Mouse (Mus musculus) forebrain, embryonic 11.5 days (tissue): ENCODE measurements around the gene Dolk. TPM values are rescaled to one million over a fixed set of nuclear protein-coding genes. Genes with fewer than 3 reads are reported as not detected.

ENCODE experiments used
- ATAC-seq: fragments of 200-750 bp; cut with Nextera tagmentation; replicated peaks from 2 replicates; pipeline ENCODE4 v1.8.0; 2017; ENCODE audit warnings: moderate TSS enrichment; ENCODE audit not compliant: low FRiP score
- DNase-seq: peaks from one replicate; pipeline ENCODE4 v3.0.0-alpha.2; 2017; ENCODE audit warnings: low spot score
- H3K27ac ChIP-seq: fragments of 300-500 bp; sonication (generic); 2 replicates; pipeline ENCODE4 v1.5.1; 2014; ENCODE audit warnings: low read depth, low read length
- H3K27me3 ChIP-seq: fragments of 300-500 bp; sonication (generic); 2 replicates; pipeline ENCODE4 v1.6.1; 2014; ENCODE audit warnings: mild to moderate bottlenecking, low read length, mixed read lengths; ENCODE audit not compliant: control insufficient read depth, insufficient read depth
- H3K36me3 ChIP-seq: fragments of 300-500 bp; sonication (generic); 2 replicates; pipeline ENCODE4 v1.6.1; 2014; ENCODE audit warnings: mild to moderate bottlenecking, low read length, moderate library complexity, mixed read lengths; ENCODE audit not compliant: control insufficient read depth, insufficient read depth
- H3K4me1 ChIP-seq: fragments of 300-500 bp; sonication (generic); replicated peaks from 2 replicates; pipeline ENCODE4 v1.6.1; 2014; ENCODE audit warnings: low read length, mixed read lengths; ENCODE audit not compliant: control insufficient read depth, insufficient read depth
- H3K4me2 ChIP-seq: fragments of 300-500 bp; sonication (generic); 2 replicates; pipeline ENCODE4 v1.6.1; 2014; ENCODE audit warnings: low read depth, mild to moderate bottlenecking, low read length, moderate library complexity, mixed read lengths; ENCODE audit not compliant: severe bottlenecking
- H3K4me3 ChIP-seq: fragments of 300-500 bp; sonication (generic); 2 replicates; pipeline ENCODE4 v1.5.1; 2014; ENCODE audit warnings: low read depth, low read length
- H3K9ac ChIP-seq: fragments of 300-500 bp; sonication (generic); 2 replicates; pipeline ENCODE4 v1.6.1; 2014; ENCODE audit warnings: low read length
- H3K9me3 ChIP-seq: fragments of 300-500 bp; sonication (generic); 2 replicates; pipeline ENCODE4 v1.6.1; 2016; ENCODE audit warnings: low read length, mixed read lengths; ENCODE audit not compliant: control insufficient read depth
- WGBS: fragments of 180-500 bp; shearing (Covaris S2); extraction: QIAGEN DNeasy Blood & Tissue Kit; methylation state at CpG from one replicate; pipeline ENCODE4 v1.1.7; 2014; 5-methylcytosine and 5-hydroxymethylcytosine counted together
- polyA plus RNA-seq: library from polyadenylated mRNA; unstranded; fragments of >200 nt; fragmentation: Nextera tagmentation; extraction: Ambion mirVana; gene quantifications from 2 replicates; pipeline ENCODE4 v1.2.1, GENCODE M21; 2014

Gene Dolk
- polyA plus RNA-seq, 1 experiment from 2014 or later = 26.3 TPM

- no peaks in the 10 kb centered on the region for H3K27me3 ChIP-seq
- no peak for ATAC-seq
- no peak overlapping the region for H3K27ac ChIP-seq
Measured at GRCm38 (mm10) chr2:30238906-30239465, 47.1 kb downstream of the Dolk start.

DNA sequence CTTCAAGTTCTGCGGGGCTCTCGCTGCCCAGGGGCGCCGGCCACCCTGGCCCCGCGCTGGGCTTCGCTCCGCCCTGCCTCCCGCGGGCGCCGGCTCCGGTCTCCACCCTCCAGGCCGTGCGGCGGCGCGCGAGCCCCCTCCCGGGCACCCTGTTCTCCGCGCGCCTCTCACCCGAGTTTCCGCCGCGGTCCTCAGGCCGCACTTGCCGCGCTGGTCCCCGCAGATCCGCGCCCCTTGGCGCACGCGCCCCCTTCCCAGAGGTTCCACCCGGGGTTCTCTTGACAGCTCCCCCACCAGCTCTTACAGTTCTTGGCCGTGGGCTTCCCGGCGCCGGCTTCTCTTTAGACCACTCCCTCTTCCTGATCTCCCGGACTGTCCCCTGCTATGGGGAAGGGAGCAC is 48.3 kb downstream of the Dolk start:
- Histone ChIP-seq H3K9me3 (no peaks in the 10 kb centered on the region), H3K27me3 (no peaks in the 10 kb centered on the region), H3K9ac (peak overlapping the region; percentile 89), H3K27ac (peak overlapping the region; percentile 84), H3K36me3 (peaks cover 3% of the 10 kb centered on the region; the same call in 1 of the 2 replicates), H3K4me1 (peaks cover 10% of the 10 kb centered on the region; the same call in 1 of the 2 replicates), H3K4me2 (peak overlapping the region; percentile 84), H3K4me3 (peak overlapping the region; percentile 89)
- DNase-seq (peak; percentile 85), ATAC-seq (peak; percentile 88)
- under 1% methylated on average over 42 of the region's 42 CpGs for WGBS

More at GRCm38 (mm10) chr2:30238906-30239465, 47.1 kb downstream of the Dolk start:
- Histone ChIP-seq H3K9ac (peak overlapping the region; percentile 89), H3K4me2 (peak overlapping the region; percentile 84), H3K36me3 (peaks cover 3% of the 10 kb centered on the region; the same call in 1 of the 2 replicates), H3K9me3 (no peaks in the 10 kb centered on the region), H3K4me1 (peaks cover 10% of the 10 kb centered on the region; the same call in 1 of the 2 replicates), H3K4me3 (peak overlapping the region; percentile 89)
- 74% methylated on average over 3 of the region's 3 CpGs for WGBS
- no peak for DNase-seq

GRCm38 (mm10) chr2:30237199-30237880 is 48.8 kb downstream of the Dolk start, which contains the start of gene Lrrc8a:
Lrrc8a (plus strand) TSS chr2:30237715.
- DNase-seq = peak; percentile 100
- H3K9ac ChIP-seq = peak within 1 kb of the TSS; percentile 89
- no peaks in the 10 kb centered on the region for H3K27me3 ChIP-seq
- H3K4me1 ChIP-seq = peaks cover 10% of the 10 kb centered on the region; the same call in 1 of the 2 replicates
- peak within 1 kb of the TSS; percentile 89 for H3K4me3 ChIP-seq
- peaks cover 3% of the 10 kb centered on the region; the same call in 1 of the 2 replicates for H3K36me3 ChIP-seq
- WGBS = under 1% methylated on average over 65 of the region's 67 CpGs
- peak; percentile 96 for ATAC-seq
- no peaks in the 10 kb centered on the region for H3K9me3 ChIP-seq
- H3K4me2 ChIP-seq = peak within 1 kb of the TSS; percentile 84
- peak within 1 kb of the TSS; percentile 84 for H3K27ac ChIP-seq

- Histone ChIP-seq H3K27me3 (no peaks in the 10 kb centered on the region), H3K27ac (peak overlapping the region; percentile 48; the same call in 1 of the 2 replicates), H3K4me2 (peak overlapping the region; percentile 80), H3K9me3 (no peaks in the 10 kb centered on the region), H3K4me3 (peak overlapping the region; percentile 89), H3K4me1 (peaks cover 10% of the 10 kb centered on the region; the same call in 1 of the 2 replicates), H3K36me3 (peaks cover 3% of the 10 kb centered on the region; the same call in 1 of the 2 replicates), H3K9ac (peak overlapping the region; percentile 74)
- DNase-seq (no peak), ATAC-seq (0 out of 2 replicates have a peak, but pooled peaks have one; percentile 5)
- 7% methylated on average over 18 of the region's 18 CpGs for WGBS
Measured at GRCm38 (mm10) chr2:30236426-30237198, 49.5 kb downstream of the Dolk start.

DNA sequence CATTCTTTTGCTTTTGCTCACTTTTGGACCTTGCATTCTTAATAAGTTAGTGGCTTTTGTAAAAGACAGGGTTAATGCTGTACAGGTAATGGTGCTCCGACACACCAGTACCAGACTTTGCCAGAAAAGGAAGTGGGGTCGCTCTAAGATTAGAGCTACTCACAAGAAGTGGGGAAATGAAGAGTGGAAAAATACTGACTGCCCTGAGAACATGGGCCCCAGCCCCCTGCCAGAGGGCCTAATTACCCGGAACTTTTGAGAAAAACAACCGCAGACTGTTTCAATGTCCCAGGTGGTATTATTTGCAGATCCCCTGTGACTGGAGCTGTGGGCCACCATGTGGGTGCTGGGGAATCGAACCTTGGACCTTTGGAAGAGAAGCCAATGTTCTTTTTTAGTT is 50.5 kb downstream of the Dolk start:
- H3K36me3 ChIP-seq = no peaks in the 10 kb centered on the region; the same call in 1 of the 2 replicates
- H3K27ac ChIP-seq = no peak overlapping the region
- no peaks in the 10 kb centered on the region for H3K9me3 ChIP-seq
- no peak overlapping the region for H3K9ac ChIP-seq
- peaks cover 10% of the 10 kb centered on the region; the same call in 1 of the 2 replicates for H3K4me1 ChIP-seq
- ATAC-seq (no peak), DNase-seq (no peak)
- no peak overlapping the region for H3K4me2 ChIP-seq
- H3K27me3 ChIP-seq = no peaks in the 10 kb centered on the region
- H3K4me3 ChIP-seq = no peak overlapping the region
- 87% methylated on average over 5 of the region's 5 CpGs for WGBS

Other genes with a start within 250 kb of the Dolk start
- 35.9 and 39.6 TPM in 2 replicates for gene Wdr34, start 237.5 kb downstream of the Dolk start, polyA plus RNA-seq
- 817 and 824 TPM in 2 replicates for gene Set, start 229.0 kb downstream of the Dolk start, polyA plus RNA-seq
- 10.5 and 12.1 TPM in 2 replicates for gene Pkn3, start 208.7 kb downstream of the Dolk start, polyA plus RNA-seq
- gene Zdhhc12, start 192.7 kb downstream of the Dolk start, polyA plus RNA-seq = 27.1 and 35.4 TPM in 2 replicates
- gene Zer1, start 161.7 kb downstream of the Dolk start, polyA plus RNA-seq = 8.0 and 8.1 TPM in 2 replicates
- gene Tbc1d13, start 152.6 kb downstream of the Dolk start, polyA plus RNA-seq = 11.6 and 15.2 TPM in 2 replicates
- 14.4 and 16.4 TPM in 2 replicates for gene Endog, start 114.8 kb downstream of the Dolk start, polyA plus RNA-seq
- 79.7 and 81.7 TPM in 2 replicates for gene Spout1, start 107.9 kb downstream of the Dolk start, polyA plus RNA-seq
- gene Kyat1, start 80.5 kb downstream of the Dolk start, polyA plus RNA-seq = 8.4 and 9.6 TPM in 2 replicates
- 50.7 and 54.5 TPM in 2 replicates for gene Lrrc8a, start 48.6 kb downstream of the Dolk start, polyA plus RNA-seq
- gene Gm28035, start 45.8 kb downstream of the Dolk start, polyA plus RNA-seq = 0.20 and 0.28 TPM in 2 replicates
- 3.8 and 3.9 TPM in 2 replicates for gene Phyhd1, start 20.1 kb downstream of the Dolk start, polyA plus RNA-seq
- not detected in 2 replicates for gene Gm28038, start 5.3 kb downstream of the Dolk start, polyA plus RNA-seq
- 65.8 and 67.0 TPM in 2 replicates for gene Nup188, start 63 bp upstream of the Dolk start, polyA plus RNA-seq
- gene Sh3glb2, start 73.0 kb upstream of the Dolk start, polyA plus RNA-seq = 69.4 and 72.9 TPM in 2 replicates
- 26.3 and 26.6 TPM in 2 replicates for gene Miga2, start 77.9 kb upstream of the Dolk start, polyA plus RNA-seq
- 47.9 and 53.6 TPM in 2 replicates for gene Dolpp1, start 105.9 kb upstream of the Dolk start, polyA plus RNA-seq
- gene Crat, start 129.5 kb upstream of the Dolk start, polyA plus RNA-seq = 25.8 and 30.0 TPM in 2 replicates
- gene Ptpa, start 129.7 kb upstream of the Dolk start, polyA plus RNA-seq = 90.0 and 94.5 TPM in 2 replicates
- 3.7 and 8.5 TPM in 2 replicates for gene Ier5l, start 187.9 kb upstream of the Dolk start, polyA plus RNA-seq